13 mouse cellular contexts compared by ENCODE assay signal in genomic region chr11:36801683-36802082, GRCm38 (mm10).
"Had no signal": no experiment of that assay in that cellular context is flagged by ENCODE, and none has a peak within 500 bp of the region (broad histone marks: within the 10 kb centered on the region; RNA-seq: fewer than 3 reads in every experiment).

No protein-coding gene starts in this region.

- H3K4me2 ChIP-seq: liver, embryonic 12.5 days; lung, embryonic 14.5 days had no signal

- ATAC-seq: intestine, embryonic 16.5 days; liver, embryonic 12.5 days had no signal

- DNase-seq: kidney, adult 8-10 months; kidney, postnatal 36 days; lung, postnatal 10 days; lung, postnatal 4 days; thymus, postnatal 4 days had no signal

- H3K27ac ChIP-seq: kidney, postnatal 0 days; limb, embryonic 15.5 days; liver, embryonic 12.5 days; neural tube, embryonic 12.5 days; stomach, postnatal 0 days had no signal

- H3K36me3 ChIP-seq: limb, embryonic 15.5 days; liver, embryonic 12.5 days; neural tube, embryonic 12.5 days had no signal

- H3K4me1 ChIP-seq: liver, embryonic 12.5 days had no signal

- H3K4me3 ChIP-seq: limb, embryonic 15.5 days; liver, embryonic 12.5 days; myocyte; neural tube, embryonic 12.5 days had no signal

- H3K9ac ChIP-seq: limb, embryonic 15.5 days; liver, embryonic 12.5 days; lung, embryonic 14.5 days; neural tube, embryonic 12.5 days had no signal

- H3K9me3 ChIP-seq: limb, embryonic 15.5 days; liver, embryonic 12.5 days; neural tube, embryonic 12.5 days had no signal

- H3K27me3 ChIP-seq: limb, embryonic 15.5 days; liver, embryonic 12.5 days; neural tube, embryonic 12.5 days had no signal
